Mouse (Mus musculus) neural tube, embryonic 13.5 days (tissue): ENCODE measurements at regions not wholly inside any gene's neighbourhood (a gene's known extent, or its start where the extent isn't known, plus 50 kb on each side); places are given as distances from the start of the nearest gene placed in this dataset.

Experiments used
- ATAC-seq: fragments of 200-750 bp; cut with Nextera tagmentation; 2 replicates; pipeline ENCODE4 v1.8.0; 2017; ENCODE audit warnings: low read depth, mild to moderate bottlenecking, moderate TSS enrichment, moderate library complexity
- H3K27ac ChIP-seq: fragments of 300-500 bp; sonication (generic); replicated peaks from 2 replicates; pipeline ENCODE4 v1.5.1; 2015; ENCODE audit warnings: moderate library complexity, mild to moderate bottlenecking, inconsistent platforms
- H3K27me3 ChIP-seq: fragments of 300-500 bp; sonication (generic); 2 replicates; pipeline ENCODE4 v1.6.1; 2015; ENCODE audit warnings: mild to moderate bottlenecking, inconsistent platforms
- H3K36me3 ChIP-seq: fragments of 300-500 bp; sonication (generic); 2 replicates; pipeline ENCODE4 v1.6.1; 2015; ENCODE audit warnings: mild to moderate bottlenecking, inconsistent platforms
- H3K4me1 ChIP-seq: fragments of 300-500 bp; sonication (generic); replicated peaks from 2 replicates; pipeline ENCODE4 v1.6.1; 2015; ENCODE audit warnings: inconsistent platforms
- H3K4me2 ChIP-seq: fragments of 300-500 bp; sonication (generic); 2 replicates; pipeline ENCODE4 v1.6.1; 2015; ENCODE audit warnings: inconsistent platforms, mild to moderate bottlenecking, moderate library complexity
- H3K4me3 ChIP-seq: fragments of 300-500 bp; sonication (generic); 2 replicates; pipeline ENCODE4 v1.5.1; 2015; ENCODE audit warnings: mild to moderate bottlenecking, inconsistent platforms
- H3K9ac ChIP-seq: fragments of 300-500 bp; sonication (generic); 2 replicates; pipeline ENCODE4 v1.6.1; 2015; ENCODE audit warnings: moderate library complexity, mild to moderate bottlenecking, inconsistent platforms
- H3K9me3 ChIP-seq: fragments of 300-500 bp; sonication (generic); 2 replicates; pipeline ENCODE4 v1.6.1; 2016; ENCODE audit warnings: inconsistent platforms
- WGBS: fragments of 180-500 bp; shearing (Covaris S2); methylation state at CpG from one replicate; pipeline ENCODE4 v1.1.7; 2015; 5-methylcytosine and 5-hydroxymethylcytosine counted together

DNA sequence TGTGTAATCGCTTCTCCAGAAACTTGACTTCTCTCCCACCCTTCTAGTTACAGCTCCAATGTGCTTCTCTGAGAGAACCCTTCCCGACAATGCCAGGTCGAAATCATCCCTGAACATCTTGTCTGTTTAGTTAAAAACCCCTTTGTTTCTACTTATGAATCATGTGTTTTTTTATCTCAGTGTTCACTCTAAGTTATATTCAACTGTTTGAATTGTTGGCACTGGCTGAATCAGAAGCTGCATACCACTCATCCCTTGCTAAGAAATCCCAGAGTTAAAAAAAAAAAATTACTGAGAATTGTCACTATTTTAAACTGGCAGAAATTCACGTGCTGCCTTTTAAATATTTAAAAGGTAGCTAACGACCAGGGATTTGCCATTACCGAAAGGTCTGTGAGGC lies 116.3 kb upstream of the Klf6 start:
- Histone ChIP-seq H3K9ac (no peak overlapping the region), H3K4me3 (no peak overlapping the region), H3K27ac (no peak overlapping the region), H3K36me3 (no peaks in the 10 kb centered on the region), H3K4me1 (no peaks in the 10 kb centered on the region), H3K9me3 (no peaks in the 10 kb centered on the region), H3K27me3 (no peaks in the 10 kb centered on the region), H3K4me2 (no peak overlapping the region)
- no peak for ATAC-seq
- 84% methylated on average over 6 of the region's 6 CpGs for WGBS

DNA sequence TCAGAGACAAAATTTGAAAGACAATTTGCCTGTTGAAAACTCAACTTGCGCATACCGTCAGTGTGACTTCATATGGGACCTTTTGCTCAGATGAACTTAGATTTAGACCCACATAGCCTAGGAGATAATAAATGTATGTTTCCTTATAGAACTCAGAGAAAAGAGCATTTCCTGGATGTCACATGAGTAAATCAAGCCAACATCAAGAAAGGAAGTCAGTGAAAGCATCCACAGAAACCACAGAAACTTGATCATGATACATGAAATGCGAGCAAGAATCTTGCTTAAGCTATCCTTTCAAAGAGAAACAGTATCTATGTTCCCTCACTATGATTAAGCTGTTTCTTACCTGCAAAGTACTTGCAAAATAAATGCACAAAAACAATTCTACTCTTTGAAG lies 104.1 kb upstream of the Klf6 start:
- Histone ChIP-seq H3K27ac (no peak overlapping the region), H3K9ac (no peak overlapping the region), H3K9me3 (no peaks in the 10 kb centered on the region), H3K36me3 (no peaks in the 10 kb centered on the region), H3K27me3 (no peaks in the 10 kb centered on the region), H3K4me1 (no peaks in the 10 kb centered on the region), H3K4me2 (no peak overlapping the region), H3K4me3 (no peak overlapping the region)
- 94% methylated on average over 3 of the region's 3 CpGs for WGBS
- no peak for ATAC-seq

DNA sequence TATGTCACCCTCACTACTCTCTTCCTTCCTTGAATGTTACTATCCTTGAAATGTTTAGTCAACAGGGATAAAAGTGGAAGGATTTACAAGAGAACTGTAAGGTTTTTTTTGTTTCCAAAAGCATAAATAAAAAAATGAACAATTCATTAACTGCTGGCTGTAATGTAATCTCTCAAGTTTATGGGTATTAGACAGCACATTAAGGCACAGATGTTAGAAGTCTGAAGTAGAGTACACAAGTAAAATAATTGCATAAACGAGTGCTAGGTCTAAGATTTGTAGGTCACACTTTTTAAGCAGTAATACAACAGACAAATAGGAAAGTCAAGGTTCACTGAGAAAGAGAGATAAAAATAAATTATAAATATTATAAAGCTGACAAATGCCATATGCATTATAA lies 103.3 kb upstream of the Klf6 start:
- no peaks in the 10 kb centered on the region for H3K4me1 ChIP-seq
- H3K27ac ChIP-seq = no peak overlapping the region
- no peaks in the 10 kb centered on the region for H3K27me3 ChIP-seq
- H3K9me3 ChIP-seq = no peaks in the 10 kb centered on the region
- no peak overlapping the region for H3K4me2 ChIP-seq
- WGBS = 64% methylated on average over 1 of the region's 1 CpGs
- ATAC-seq = no peak
- no peak overlapping the region for H3K4me3 ChIP-seq
- H3K36me3 ChIP-seq = no peaks in the 10 kb centered on the region
- H3K9ac ChIP-seq = no peak overlapping the region

DNA sequence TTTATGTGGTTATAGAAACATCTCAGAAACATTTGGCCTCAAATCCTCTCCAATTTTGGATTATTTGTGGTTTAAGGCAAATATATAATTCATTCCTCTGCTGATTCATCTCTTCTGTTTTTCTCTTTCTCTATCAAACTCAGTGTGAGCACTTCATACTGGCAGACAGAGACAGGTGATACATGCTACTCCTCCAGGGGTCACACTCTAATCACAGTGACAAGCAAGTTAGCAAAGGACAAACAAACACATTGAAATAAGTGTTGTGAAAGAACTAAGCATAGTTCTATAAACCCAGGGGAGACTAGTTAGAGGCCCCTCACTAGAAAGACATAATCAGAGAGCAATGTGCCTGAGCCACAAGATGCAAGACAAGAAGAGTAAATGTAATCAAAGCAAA lies 101.3 kb upstream of the Klf6 start:
- H3K4me3 ChIP-seq = no peak overlapping the region
- H3K36me3 ChIP-seq = no peaks in the 10 kb centered on the region
- no peaks in the 10 kb centered on the region for H3K9me3 ChIP-seq
- H3K27me3 ChIP-seq = no peaks in the 10 kb centered on the region
- H3K27ac ChIP-seq = no peak overlapping the region
- H3K4me1 ChIP-seq = no peaks in the 10 kb centered on the region
- no peak overlapping the region for H3K9ac ChIP-seq
- no peak for ATAC-seq
- no peak overlapping the region for H3K4me2 ChIP-seq

DNA sequence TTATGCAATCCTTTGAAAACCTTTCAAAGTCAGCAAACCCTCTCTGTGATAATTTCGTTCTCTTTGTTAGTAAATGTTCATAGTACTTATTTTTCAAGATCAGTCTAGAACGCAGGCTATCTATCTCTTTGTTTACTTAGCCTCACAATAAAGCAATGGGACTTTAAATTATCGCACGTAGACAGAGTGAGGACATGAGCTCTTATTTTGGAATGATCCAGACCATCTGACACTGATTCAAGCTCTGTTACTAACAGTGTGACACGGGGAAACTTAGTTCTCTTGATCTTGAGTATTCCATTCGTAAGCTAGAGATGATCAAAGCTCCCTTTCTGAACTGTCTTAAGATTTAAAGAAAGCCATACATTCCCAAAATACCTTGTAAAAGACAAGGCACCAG lies 94.9 kb upstream of the Klf6 start:
- WGBS = 87% methylated on average over 6 of the region's 6 CpGs
- no peak overlapping the region for H3K9ac ChIP-seq
- H3K27ac ChIP-seq = no peak overlapping the region
- no peaks in the 10 kb centered on the region for H3K27me3 ChIP-seq
- no peaks in the 10 kb centered on the region for H3K4me1 ChIP-seq
- no peaks in the 10 kb centered on the region for H3K9me3 ChIP-seq
- ATAC-seq = no peak
- no peak overlapping the region for H3K4me3 ChIP-seq
- no peak overlapping the region for H3K4me2 ChIP-seq
- H3K36me3 ChIP-seq = no peaks in the 10 kb centered on the region

DNA sequence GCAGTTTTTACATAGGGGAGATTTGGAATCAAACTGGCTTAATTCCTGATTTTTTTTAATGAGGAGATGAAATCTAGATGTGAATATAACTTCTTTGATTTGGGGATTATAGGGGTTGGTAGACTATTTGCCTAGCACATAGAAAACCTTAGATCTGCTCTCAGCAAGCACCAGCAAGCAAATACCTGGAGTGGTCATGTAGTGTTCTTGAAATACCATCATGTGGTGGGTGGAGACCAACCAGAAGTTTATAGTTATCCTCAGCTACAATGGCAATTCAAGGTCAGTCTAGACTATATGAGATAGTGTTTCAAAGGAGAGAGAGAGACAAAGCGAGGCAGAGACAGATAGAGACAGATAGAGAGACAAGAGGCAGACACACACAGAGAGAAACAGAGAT lies 94.1 kb upstream of the Klf6 start:
- whole genome bisulfite sequencing = 84% methylated on average over 1 of the region's 1 CpGs
- ATAC-seq = no peak
- Histone ChIP-seq H3K36me3 (no peaks in the 10 kb centered on the region), H3K9me3 (no peaks in the 10 kb centered on the region), H3K27me3 (no peaks in the 10 kb centered on the region), H3K4me2 (no peak overlapping the region), H3K4me3 (no peak overlapping the region), H3K27ac (no peak overlapping the region), H3K9ac (no peak overlapping the region), H3K4me1 (no peaks in the 10 kb centered on the region)

DNA sequence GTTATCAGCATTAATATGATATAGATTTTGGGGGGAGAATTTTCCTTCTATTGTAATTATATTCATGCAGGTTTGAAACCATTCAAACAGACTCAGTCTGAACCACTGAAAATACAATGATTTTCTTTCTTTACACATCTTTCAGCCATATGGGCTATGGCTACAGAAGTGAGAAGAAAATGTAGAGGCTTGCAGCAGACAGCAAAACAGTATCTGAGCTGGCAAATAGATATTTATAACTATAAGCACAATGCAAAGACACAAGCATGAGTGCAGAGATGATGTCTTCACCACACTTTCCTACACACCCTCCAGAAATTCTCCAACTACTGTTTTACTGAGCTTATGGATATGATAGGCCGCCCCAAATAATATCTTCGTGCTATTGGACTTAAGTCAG lies 92.6 kb upstream of the Klf6 start:
- Histone ChIP-seq H3K4me3 (no peak overlapping the region), H3K36me3 (no peaks in the 10 kb centered on the region), H3K27ac (no peak overlapping the region), H3K9ac (no peak overlapping the region), H3K4me1 (no peaks in the 10 kb centered on the region), H3K4me2 (no peak overlapping the region), H3K9me3 (no peaks in the 10 kb centered on the region), H3K27me3 (no peaks in the 10 kb centered on the region)
- 94% methylated on average over 2 of the region's 2 CpGs for WGBS
- no peak for ATAC-seq

DNA sequence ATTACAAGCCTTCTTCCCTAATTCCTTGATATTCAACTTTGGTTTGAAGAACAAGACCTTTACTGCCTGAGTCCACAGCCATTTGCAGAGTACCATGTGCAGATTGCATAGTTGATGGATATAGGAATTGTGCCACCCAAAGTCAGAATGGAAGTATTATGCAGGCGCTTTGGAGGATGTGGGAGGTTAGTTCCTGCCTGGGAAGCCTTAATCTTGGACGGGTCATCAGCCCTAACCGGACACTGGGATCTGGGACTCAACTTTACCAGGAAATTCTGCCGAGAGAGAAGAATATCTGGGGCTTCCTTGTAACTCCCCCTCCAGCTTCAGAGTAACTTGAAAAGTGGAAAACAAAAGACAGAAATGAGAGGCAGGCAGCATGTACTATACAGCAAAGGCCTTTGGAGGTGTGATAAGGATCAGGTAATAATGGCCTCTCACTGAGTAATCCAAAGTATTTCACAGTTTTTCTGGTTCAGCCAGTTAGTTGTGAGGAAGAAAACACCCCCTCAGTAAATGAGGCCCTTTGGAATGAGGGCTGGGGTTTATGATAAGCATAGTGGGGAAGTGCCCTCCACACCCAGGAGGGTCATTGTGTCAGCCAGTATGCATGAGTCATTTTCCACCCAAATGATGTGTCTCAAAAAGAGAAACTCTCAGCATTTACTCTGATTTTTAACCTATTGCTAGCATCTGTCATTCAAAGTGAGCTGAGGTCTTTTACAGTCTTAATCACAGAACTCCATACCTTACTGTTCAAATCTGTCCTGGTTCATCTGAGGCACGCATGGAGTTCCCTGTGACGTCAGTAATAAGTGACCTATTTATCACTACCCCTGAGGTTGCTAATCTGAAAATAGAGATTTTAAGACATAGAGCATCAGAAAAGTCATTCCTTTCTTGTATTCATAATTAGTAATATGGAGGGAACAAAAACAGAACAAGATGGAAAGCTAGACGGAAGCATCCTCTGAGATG lies 91.7 kb upstream of the Klf6 start:
- Histone ChIP-seq H3K36me3 (no peaks in the 10 kb centered on the region), H3K9ac (no peak overlapping the region), H3K4me3 (no peak overlapping the region), H3K4me1 (no peaks in the 10 kb centered on the region), H3K4me2 (no peak overlapping the region), H3K9me3 (no peaks in the 10 kb centered on the region), H3K27me3 (no peaks in the 10 kb centered on the region), H3K27ac (no peak overlapping the region)
- ATAC-seq = no peak
- 84% methylated on average over 7 of the region's 7 CpGs for WGBS

DNA sequence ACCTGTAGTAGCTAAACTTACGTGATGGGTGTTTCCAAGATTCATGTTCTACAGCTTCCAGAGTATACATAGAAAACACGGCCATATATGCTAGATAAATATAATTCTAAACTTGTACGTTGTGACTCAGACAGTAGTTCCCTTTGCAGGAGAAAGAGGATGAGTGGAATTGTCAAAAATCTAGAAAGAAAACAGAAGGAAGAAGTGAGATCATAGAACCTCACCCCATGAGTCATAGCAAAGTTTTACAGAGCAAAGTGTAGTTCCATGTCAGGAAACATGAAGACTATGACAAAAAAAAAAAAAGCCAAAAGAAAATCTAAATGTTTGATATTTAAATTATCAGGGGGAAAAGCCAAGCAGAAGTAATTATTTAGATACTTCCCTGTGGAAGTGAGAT lies 87.5 kb upstream of the Klf6 start:
- Histone ChIP-seq H3K4me2 (no peak overlapping the region), H3K4me3 (no peak overlapping the region), H3K27ac (no peak overlapping the region), H3K27me3 (no peaks in the 10 kb centered on the region), H3K9ac (no peak overlapping the region), H3K36me3 (no peaks in the 10 kb centered on the region), H3K9me3 (no peaks in the 10 kb centered on the region), H3K4me1 (no peaks in the 10 kb centered on the region)
- ATAC-seq = no peak
- WGBS = 89% methylated on average over 3 of the region's 3 CpGs

DNA sequence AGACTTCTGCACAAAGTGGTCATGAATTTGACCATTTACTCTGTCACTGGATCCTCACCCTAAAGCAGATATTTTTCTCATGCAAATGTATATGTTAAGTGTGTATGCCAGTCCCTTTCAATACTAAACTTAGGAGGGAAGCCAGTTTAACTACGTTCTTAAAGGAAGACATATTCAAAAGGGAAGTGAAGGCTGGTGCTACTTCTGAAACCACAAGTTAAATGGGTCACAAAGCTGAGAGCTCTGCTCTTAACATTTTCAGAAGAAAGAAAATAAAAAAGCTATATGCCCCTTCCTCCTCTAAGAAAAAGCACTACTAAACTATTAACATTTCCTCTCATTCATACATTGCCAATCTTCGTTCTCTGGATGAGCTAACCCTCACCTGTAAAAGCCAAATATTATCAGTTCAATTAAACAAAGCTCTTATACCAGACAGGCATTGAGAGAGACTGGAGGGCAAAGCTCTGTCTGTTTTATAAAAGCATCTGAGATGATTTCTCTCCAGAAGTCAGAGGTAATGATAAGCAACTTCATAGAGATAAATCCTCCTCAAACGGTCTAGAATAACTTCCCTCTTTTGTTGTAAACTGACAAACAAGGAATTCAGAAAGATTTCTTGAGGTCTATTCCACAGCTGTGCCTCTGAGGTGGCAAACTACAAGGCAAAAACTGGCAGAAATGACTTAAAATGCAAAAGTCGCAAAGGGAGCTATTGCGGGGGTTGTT lies 82.7 kb upstream of the Klf6 start:
- H3K27ac ChIP-seq = no peak overlapping the region
- H3K36me3 ChIP-seq = no peaks in the 10 kb centered on the region
- no peaks in the 10 kb centered on the region for H3K9me3 ChIP-seq
- no peak for ATAC-seq
- H3K4me3 ChIP-seq = no peak overlapping the region
- no peaks in the 10 kb centered on the region for H3K4me1 ChIP-seq
- H3K4me2 ChIP-seq = no peak overlapping the region
- no peaks in the 10 kb centered on the region for H3K27me3 ChIP-seq
- 72% methylated on average over 5 of the region's 5 CpGs for WGBS
- no peak overlapping the region for H3K9ac ChIP-seq

DNA sequence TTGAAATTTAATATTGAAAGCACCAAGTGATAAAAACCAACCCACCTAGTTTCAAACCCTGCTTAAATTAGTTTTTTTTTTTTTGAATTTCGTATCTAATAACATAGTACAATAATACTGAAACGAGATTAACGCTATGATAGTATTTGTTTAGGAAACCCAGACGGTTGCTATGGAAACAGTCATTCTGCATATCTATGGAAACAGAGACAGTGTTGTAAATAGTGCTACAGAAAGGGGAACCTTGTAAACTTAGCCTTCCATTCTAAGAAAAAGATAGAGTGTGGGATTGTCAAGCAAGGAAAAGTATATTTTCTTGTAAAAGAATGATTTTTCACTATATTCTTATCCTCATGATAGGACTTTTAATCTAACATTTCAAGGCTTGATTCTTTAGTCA lies 81.9 kb upstream of the Klf6 start:
- no peak overlapping the region for H3K4me3 ChIP-seq
- no peaks in the 10 kb centered on the region for H3K27me3 ChIP-seq
- WGBS = 35% methylated on average over 4 of the region's 4 CpGs
- H3K4me2 ChIP-seq = no peak overlapping the region
- H3K9ac ChIP-seq = no peak overlapping the region
- ATAC-seq = no peak
- no peaks in the 10 kb centered on the region for H3K36me3 ChIP-seq
- H3K9me3 ChIP-seq = no peaks in the 10 kb centered on the region
- H3K27ac ChIP-seq = no peak overlapping the region
- H3K4me1 ChIP-seq = no peaks in the 10 kb centered on the region

DNA sequence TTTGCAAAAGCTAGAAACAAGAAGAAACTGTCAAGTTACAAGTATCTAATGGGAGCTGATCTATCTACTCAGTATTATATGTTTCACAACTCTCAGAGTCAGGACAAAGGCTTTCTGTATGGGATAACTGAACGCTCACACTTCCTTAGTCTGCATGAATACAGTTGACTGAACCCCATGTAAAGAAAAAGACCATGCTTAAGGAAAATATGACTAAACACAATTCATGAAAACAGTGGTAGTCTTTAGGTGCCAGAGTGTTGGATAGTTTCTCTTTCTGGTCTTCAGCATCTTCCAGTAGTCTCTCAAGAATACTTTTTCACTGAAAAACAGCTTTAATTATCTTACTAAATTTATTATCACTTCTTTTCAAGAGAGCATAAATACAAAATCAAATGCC lies 78.7 kb upstream of the Klf6 start:
- Histone ChIP-seq H3K4me1 (no peaks in the 10 kb centered on the region), H3K36me3 (no peaks in the 10 kb centered on the region), H3K4me3 (no peak overlapping the region), H3K9ac (no peak overlapping the region), H3K27ac (no peak overlapping the region), H3K27me3 (no peaks in the 10 kb centered on the region), H3K4me2 (no peak overlapping the region), H3K9me3 (no peaks in the 10 kb centered on the region)
- ATAC-seq = no peak
- WGBS = 84% methylated on average over 1 of the region's 1 CpGs

DNA sequence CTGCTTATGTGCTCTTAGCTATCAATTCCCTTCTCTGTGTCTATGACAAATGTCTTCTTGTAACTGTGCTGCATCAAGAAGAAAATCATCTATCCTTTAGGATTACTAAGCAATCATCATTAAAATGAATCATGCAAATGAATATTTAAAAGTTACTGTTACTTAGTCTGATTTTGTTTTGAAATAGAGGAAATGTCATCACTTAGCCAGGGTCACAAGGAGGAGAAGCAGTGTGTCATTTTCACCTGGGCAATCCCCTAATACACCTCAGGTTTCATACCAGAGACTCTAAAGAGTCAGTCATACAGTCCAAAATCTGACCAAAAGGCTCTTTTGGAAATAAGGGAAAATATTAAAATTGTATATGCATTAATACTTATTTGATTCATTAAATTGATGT lies 74.2 kb upstream of the Klf6 start:
- H3K27me3 ChIP-seq = no peaks in the 10 kb centered on the region
- no peak overlapping the region for H3K27ac ChIP-seq
- H3K4me2 ChIP-seq = no peak overlapping the region
- no peaks in the 10 kb centered on the region for H3K4me1 ChIP-seq
- no peaks in the 10 kb centered on the region for H3K36me3 ChIP-seq
- H3K4me3 ChIP-seq = no peak overlapping the region
- H3K9ac ChIP-seq = no peak overlapping the region
- ATAC-seq = no peak
- H3K9me3 ChIP-seq = no peaks in the 10 kb centered on the region
